ENCODE assay signal across 11 mouse cellular contexts in genomic region chr7:142462190-142462589, GRCm38 (mm10). TPM values are rescaled to one million over a fixed set of nuclear protein-coding genes. Genes with fewer than 3 reads are reported as not detected.
DNase-seq lines count a peak whose midpoint lies in the region; TF ChIP-seq lines count a peak whose summit lies in the region.
"Had no signal": no experiment of that assay in that cellular context is flagged by ENCODE, and none has a peak within 500 bp of the region (broad histone marks: within the 10 kb centered on the region; RNA-seq: fewer than 3 reads in every experiment).

No protein-coding gene starts in this region.

- H3K4me1 ChIP-seq in spleen, adult 2 months (ENCODE audit: control insufficient read depth, insufficient read depth, insufficient read length), result peaks cover 46% of the 10 kb centered on the region
- peaks cover 25% of the 10 kb centered on the region for H3K4me1 ChIP-seq in limb, embryonic 10.5 days

- peaks cover 7% of the 10 kb centered on the region; the same call in 1 of the 2 replicates for H3K36me3 ChIP-seq in spleen, adult 2 months (ENCODE audit: control insufficient read depth, insufficient read depth, low read length)
- no peaks in the 10 kb centered on the region for H3K36me3 ChIP-seq in limb, embryonic 10.5 days
- H3K36me3 ChIP-seq: hindbrain, embryonic 15.5 days had no signal

- TF ChIP-seq CTCF in spleen, adult 2 months (IDR thresholded peaks at IDR 0.05; ENCODE audit: extremely low read depth, insufficient read depth, insufficient read length, insufficient replicate concordance), result no peak

- no peaks in the 10 kb centered on the region for H3K9me3 ChIP-seq in limb, embryonic 10.5 days (replicated peaks)
- H3K9me3 ChIP-seq: hindbrain, embryonic 15.5 days had no signal

- 13% methylated on average over 6 of the region's 6 CpGs for WGBS in spleen, adult 2 months
- WGBS in limb, embryonic 10.5 days, result 85% methylated on average over 6 of the region's 6 CpGs

- no peak for TF ChIP-seq POLR2A in spleen, adult 2 months (IDR thresholded peaks at IDR 0.05; ENCODE audit: low read depth, low read length)

- DNase-seq in spleen, adult 2 months (ENCODE audit: low read depth in 1 of 2, low spot score in 2 of 2), result no peak
- DNase-seq in spleen, adult 12 weeks (ENCODE audit: low spot score), result no peak
- DNase-seq in gastrocnemius, postnatal 10 days, result peak; percentile 73
- DNase-seq in limb, embryonic 10.5 days (ENCODE audit: low spot score), result no peak
- peak; percentile 58 for DNase-seq in thymus, postnatal 4 days
- no peak for DNase-seq in neural tube, embryonic 10.5 days (ENCODE audit: extremely low spot score, low spot score)
- DNase-seq in kidney, adult 9 months, result no peak

- peak overlapping the region; percentile 86 for H3K27ac ChIP-seq in spleen, adult 2 months (ENCODE audit: insufficient read depth, low read length)
- peak overlapping the region; percentile 27 for H3K27ac ChIP-seq in limb, embryonic 10.5 days
- H3K27ac ChIP-seq: hindbrain, embryonic 15.5 days had no signal

- H3K27me3 ChIP-seq in spleen, adult 2 months (ENCODE audit: control insufficient read depth, insufficient read depth, low read length), result no peaks in the 10 kb centered on the region
- H3K27me3 ChIP-seq in limb, embryonic 10.5 days (ENCODE audit: low read depth, poor library complexity, severe bottlenecking), result no peaks in the 10 kb centered on the region
- H3K27me3 ChIP-seq: hindbrain, embryonic 15.5 days; Patski had no signal

- peak overlapping the region; percentile 92 for H3K4me3 ChIP-seq in spleen, adult 2 months (ENCODE audit: extremely low read depth, insufficient read depth, insufficient read length)
- H3K4me3 ChIP-seq in limb, embryonic 10.5 days, result no peak overlapping the region
- H3K4me3 ChIP-seq: erythroblast, embryonic 14.5 days; hindbrain, embryonic 15.5 days had no signal

RNA-seq across cellular contexts. Expression of gene Lsp1, which starts 1.6 kb away (rescaled TPM):
- polyA plus RNA-seq in spleen, adult 2 months (2012; rRNA removed), result 368 and 410 TPM in 2 replicates
- total RNA-seq in gastrocnemius, postnatal 10 days (2021), result 10 to 100 TPM; 14.4 to 24.4 TPM
- 28.7 and 31.1 TPM in 2 replicates for polyA plus RNA-seq in limb, embryonic 10.5 days (2016; fragmentation: Nextera tagmentation; extraction: Ambion mirVana)

RNA-seq across cellular contexts. Expression of gene Tnni2, which starts 20.6 kb away (rescaled TPM):
- 3.0 and 3.9 TPM in 2 replicates for polyA plus RNA-seq in spleen, adult 2 months (2012; rRNA removed)
- total RNA-seq in gastrocnemius, postnatal 10 days (2021), result over 10,000 TPM; 11,296 to 12,937 TPM
- polyA plus RNA-seq in limb, embryonic 10.5 days (2016; fragmentation: Nextera tagmentation; extraction: Ambion mirVana), result 2.4 and 3.6 TPM in 2 replicates
- polyA plus RNA-seq: erythroblast, embryonic 14.5 days had no signal

RNA-seq across cellular contexts. Expression of gene Syt8, which starts 27.5 kb away (rescaled TPM):
- polyA plus RNA-seq in spleen, adult 2 months (2012; rRNA removed), result 0.94 and 1.1 TPM in 2 replicates
- under 1 TPM in 1 of 2 experiments, not detected in 1; 0.36 TPM for total RNA-seq in gastrocnemius, postnatal 10 days (2021)
- polyA plus RNA-seq in limb, embryonic 10.5 days (2016; fragmentation: Nextera tagmentation; extraction: Ambion mirVana), result 0.25 TPM in 1 of 2 replicates, not detected in the other
- total RNA-seq: layer of hippocampus, postnatal 14 days had no signal
- polyA plus RNA-seq: erythroblast, embryonic 14.5 days; hindbrain, embryonic 15.5 days had no signal

RNA-seq across cellular contexts. Expression of gene Tnnt3, which starts 36.4 kb away (rescaled TPM):
- polyA plus RNA-seq in spleen, adult 2 months (2012; rRNA removed), result 1.6 and 1.8 TPM in 2 replicates
- total RNA-seq in gastrocnemius, postnatal 10 days (2021), result over 10,000 TPM; 17,146 to 18,824 TPM
- polyA plus RNA-seq in limb, embryonic 10.5 days (2016; fragmentation: Nextera tagmentation; extraction: Ambion mirVana), result 1.6 and 1.7 TPM in 2 replicates
- polyA plus RNA-seq: erythroblast, embryonic 14.5 days had no signal

Comparison
In these comparisons a context has a peak if more than half of its experiments do, and no peak if none do; other contexts are left out.
1. DNase-seq: peak in gastrocnemius, postnatal 10 days (single experiment) and thymus, postnatal 4 days (single experiment); none in spleen, adult 2 months (0 of 2), spleen, adult 12 weeks (single experiment), limb, embryonic 10.5 days (single experiment), neural tube, embryonic 10.5 days (single experiment) and kidney, adult 9 months (single experiment).
2. RNA of gene Lsp1, which starts 1.6 kb away (polyA plus RNA-seq): 368 to 410 TPM in spleen, adult 2 months; 28.7 to 31.1 TPM in limb, embryonic 10.5 days; every median in the first group is over 10 times any median in the second.